Mouse (Mus musculus): ENCODE measurements at regions not wholly inside any gene's neighbourhood (a gene's known extent, or its start where the extent isn't known, plus 50 kb on each side); places are given as distances from the start of the nearest gene placed in this dataset.

DNA sequence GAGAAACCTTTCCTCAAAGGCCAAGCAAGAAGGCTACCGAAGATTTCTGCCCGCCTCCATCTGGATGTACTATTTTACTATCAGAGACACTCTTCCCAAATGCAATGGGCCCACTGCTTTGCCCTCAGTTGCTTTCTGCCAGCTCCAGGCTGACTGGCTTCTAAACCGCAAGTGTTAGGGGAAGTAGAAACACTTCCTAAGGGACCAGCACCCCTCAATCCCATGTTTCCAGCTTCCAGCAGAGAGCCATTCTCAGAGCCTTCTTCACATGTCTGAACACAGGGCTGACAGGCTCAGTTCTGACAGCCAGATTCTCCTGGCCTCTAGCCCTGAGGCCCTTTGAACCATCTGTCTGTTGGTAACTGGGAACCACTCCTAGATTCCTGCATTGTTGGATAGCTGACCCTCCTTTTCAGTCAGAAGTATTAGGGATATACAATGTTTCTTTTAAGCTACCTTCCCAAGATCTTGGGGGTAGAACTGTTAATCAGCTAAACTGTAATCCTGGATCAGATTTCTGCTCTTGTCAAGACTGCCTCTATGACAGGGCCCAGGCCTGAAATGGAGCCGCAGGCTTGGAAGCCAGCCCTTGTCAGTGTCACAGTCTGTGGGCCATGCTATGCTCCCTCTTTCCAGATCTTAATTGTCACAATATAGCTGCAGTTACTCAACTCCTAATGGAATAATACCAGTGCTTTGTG, 355.8 kb downstream of the 1700129C05Rik start:
- H3K79me3 ChIP-seq (ENCODE audit: low read depth): no peaks in the 10 kb centered on the region
- H3ac ChIP-seq (ENCODE audit: control insufficient read depth, insufficient read length, low read depth): no peak overlapping the region

DNA sequence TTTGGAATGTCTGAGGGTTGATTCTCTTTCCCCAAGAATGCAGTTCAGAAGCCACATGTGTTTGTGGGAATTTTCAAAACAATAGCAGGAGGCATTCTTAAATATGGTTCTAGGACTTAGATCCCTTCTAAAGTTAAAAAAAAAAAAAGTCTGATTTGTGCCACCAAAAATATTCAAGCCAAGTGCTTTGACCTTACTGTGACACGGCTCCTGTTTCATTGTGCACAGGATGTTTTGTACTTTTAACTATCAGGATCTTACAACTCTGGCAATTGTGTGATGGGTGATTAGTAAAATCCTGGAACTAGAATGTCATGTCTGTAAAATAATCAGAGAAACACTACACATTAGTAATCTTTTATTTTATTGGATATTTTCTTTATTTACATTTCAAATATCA, 359.5 kb downstream of the 1700129C05Rik start:
- Histone ChIP-seq H3K79me3 (ENCODE audit: low read depth) (no peaks in the 10 kb centered on the region), H3K79me2 (ENCODE audit: control insufficient read depth, insufficient read depth) (no peaks in the 10 kb centered on the region), H3K4me3 (ENCODE audit: insufficient read depth, poor library complexity, severe bottlenecking) (no peak overlapping the region), H3K36me3 (ENCODE audit: control insufficient read depth, insufficient read depth) (no peaks in the 10 kb centered on the region), H3ac (ENCODE audit: control insufficient read depth, insufficient read length, low read depth) (no peak overlapping the region), H3K27me3 (ENCODE audit: control insufficient read depth, insufficient read depth, insufficient read length) (no peaks in the 10 kb centered on the region)
- TF ChIP-seq MYOD1 (IDR thresholded peaks at IDR 0.05; ENCODE audit: control insufficient read depth, insufficient read length, low read depth): no peak
- TF ChIP-seq CEBPB (IDR thresholded peaks at IDR 0.05; ENCODE audit: low read depth): no peak
- TF ChIP-seq MAX (IDR thresholded peaks at IDR 0.05): no peak
- TF ChIP-seq CTCF (IDR thresholded peaks at IDR 0.05; ENCODE audit: control insufficient read depth, insufficient read depth, insufficient read length): no peak
- TF ChIP-seq FOSL1 (IDR thresholded peaks at IDR 0.05; ENCODE audit: insufficient read depth, low read length, poor library complexity, severe bottlenecking): no peak
- no peak for TF ChIP-seq USF1 (IDR thresholded peaks at IDR 0.05; ENCODE audit: low read depth)
- no peak for TF ChIP-seq MYOG (IDR thresholded peaks at IDR 0.05; ENCODE audit: control insufficient read depth, extremely low read depth, insufficient read length)

More for the DNA sequence above, 355.8 kb downstream of the 1700129C05Rik start:
- no peaks in the 10 kb centered on the region for H3K27me3 ChIP-seq (ENCODE audit: control insufficient read depth, insufficient read depth, insufficient read length)
- no peaks in the 10 kb centered on the region for H3K36me3 ChIP-seq (ENCODE audit: control insufficient read depth, insufficient read depth)
- H3K4me3 ChIP-seq (ENCODE audit: insufficient read depth, poor library complexity, severe bottlenecking): no peak overlapping the region
- H3K79me2 ChIP-seq (ENCODE audit: control insufficient read depth, insufficient read depth): no peaks in the 10 kb centered on the region
- TF ChIP-seq CTCF (IDR thresholded peaks at IDR 0.05; ENCODE audit: control insufficient read depth, insufficient read depth, insufficient read length) (no peak), MYOG (IDR thresholded peaks at IDR 0.05; ENCODE audit: control insufficient read depth, extremely low read depth, insufficient read length) (no peak), MYOD1 (IDR thresholded peaks at IDR 0.05; ENCODE audit: control insufficient read depth, insufficient read length, low read depth) (no peak), FOSL1 (IDR thresholded peaks at IDR 0.05; ENCODE audit: insufficient read depth, low read length, poor library complexity, severe bottlenecking) (no peak), CEBPB (IDR thresholded peaks at IDR 0.05; ENCODE audit: low read depth) (no peak), MAX (IDR thresholded peaks at IDR 0.05) (no peak), USF1 (IDR thresholded peaks at IDR 0.05; ENCODE audit: low read depth) (no peak)

DNA sequence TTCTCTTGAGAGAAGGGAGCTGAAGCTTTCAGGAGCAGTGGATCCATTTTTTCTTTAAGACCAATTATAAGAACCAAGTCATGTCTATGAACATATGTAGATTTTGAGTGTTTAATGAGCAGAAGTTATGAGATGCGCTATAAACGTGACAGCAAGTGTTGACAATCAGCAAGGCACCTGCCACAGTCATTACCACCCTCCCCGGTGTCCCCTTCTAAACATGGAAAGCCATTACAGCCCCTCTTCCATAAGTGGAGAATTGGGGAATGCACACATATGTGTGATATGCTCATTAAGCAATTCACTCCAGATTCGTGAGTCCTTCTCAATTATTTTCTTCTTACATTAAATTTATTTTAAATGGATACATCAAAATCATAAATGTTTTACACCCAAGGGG, 362.4 kb downstream of the 1700129C05Rik start:
- Histone ChIP-seq H3ac (ENCODE audit: control insufficient read depth, insufficient read length, low read depth) (no peak overlapping the region), H3K27me3 (ENCODE audit: control insufficient read depth, insufficient read depth, insufficient read length) (no peaks in the 10 kb centered on the region), H3K4me3 (ENCODE audit: insufficient read depth, poor library complexity, severe bottlenecking) (no peak overlapping the region), H3K36me3 (ENCODE audit: control insufficient read depth, insufficient read depth) (no peaks in the 10 kb centered on the region), H3K79me3 (ENCODE audit: low read depth) (no peaks in the 10 kb centered on the region), H3K79me2 (ENCODE audit: control insufficient read depth, insufficient read depth) (no peaks in the 10 kb centered on the region)
- TF ChIP-seq MYOG (IDR thresholded peaks at IDR 0.05; ENCODE audit: control insufficient read depth, extremely low read depth, insufficient read length): no peak
- no peak for TF ChIP-seq CEBPB (IDR thresholded peaks at IDR 0.05; ENCODE audit: low read depth)
- TF ChIP-seq USF1 (IDR thresholded peaks at IDR 0.05; ENCODE audit: low read depth): no peak
- no peak for TF ChIP-seq FOSL1 (IDR thresholded peaks at IDR 0.05; ENCODE audit: insufficient read depth, low read length, poor library complexity, severe bottlenecking)
- no peak for TF ChIP-seq MYOD1 (IDR thresholded peaks at IDR 0.05; ENCODE audit: control insufficient read depth, insufficient read length, low read depth)
- TF ChIP-seq CTCF (IDR thresholded peaks at IDR 0.05; ENCODE audit: control insufficient read depth, insufficient read depth, insufficient read length): no peak
- TF ChIP-seq MAX (IDR thresholded peaks at IDR 0.05): no peak

DNA sequence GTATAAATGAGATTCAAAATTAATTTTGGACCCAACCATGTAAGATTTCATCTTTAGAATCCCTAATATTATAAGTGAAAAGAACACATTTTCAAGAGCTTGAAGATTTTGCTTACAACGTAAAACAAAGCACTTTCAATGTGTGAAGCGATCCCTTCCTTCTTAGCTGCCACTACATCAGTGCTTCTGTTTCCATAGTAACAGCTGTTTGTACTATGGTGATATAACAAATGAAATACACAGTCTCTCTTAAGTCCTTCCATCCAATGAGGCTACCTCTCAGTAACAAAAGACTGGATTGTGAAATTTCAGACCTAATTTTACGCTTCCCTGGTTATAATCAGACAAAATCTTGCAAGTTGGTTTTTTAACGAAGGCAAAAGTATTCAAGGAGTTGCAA, 364.0 kb downstream of the 1700129C05Rik start:
- no peaks in the 10 kb centered on the region for H3K36me3 ChIP-seq (ENCODE audit: control insufficient read depth, insufficient read depth)
- no peaks in the 10 kb centered on the region for H3K79me3 ChIP-seq (ENCODE audit: low read depth)
- no peak overlapping the region for H3K4me3 ChIP-seq (ENCODE audit: insufficient read depth, poor library complexity, severe bottlenecking)
- no peaks in the 10 kb centered on the region for H3K79me2 ChIP-seq (ENCODE audit: control insufficient read depth, insufficient read depth)
- no peak overlapping the region for H3ac ChIP-seq (ENCODE audit: control insufficient read depth, insufficient read length, low read depth)
- TF ChIP-seq CTCF (IDR thresholded peaks at IDR 0.05; ENCODE audit: control insufficient read depth, insufficient read depth, insufficient read length): no peak
- no peaks in the 10 kb centered on the region for H3K27me3 ChIP-seq (ENCODE audit: control insufficient read depth, insufficient read depth, insufficient read length)

GRCm38 (mm10) chr14:58761291-58761690, 381.4 kb downstream of the 1700129C05Rik start:
- TF ChIP-seq MYOD1 (IDR thresholded peaks at IDR 0.05; ENCODE audit: control insufficient read depth, insufficient read length, low read depth) (no peak), USF1 (IDR thresholded peaks at IDR 0.05; ENCODE audit: low read depth) (no peak), FOSL1 (IDR thresholded peaks at IDR 0.05; ENCODE audit: insufficient read depth, low read length, poor library complexity, severe bottlenecking) (no peak), CEBPB (IDR thresholded peaks at IDR 0.05; ENCODE audit: low read depth) (no peak), MYOG (IDR thresholded peaks at IDR 0.05; ENCODE audit: control insufficient read depth, extremely low read depth, insufficient read length) (no peak), CTCF (IDR thresholded peaks at IDR 0.05; ENCODE audit: control insufficient read depth, insufficient read depth, insufficient read length) (no peak), MAX (IDR thresholded peaks at IDR 0.05) (no peak)

DNA sequence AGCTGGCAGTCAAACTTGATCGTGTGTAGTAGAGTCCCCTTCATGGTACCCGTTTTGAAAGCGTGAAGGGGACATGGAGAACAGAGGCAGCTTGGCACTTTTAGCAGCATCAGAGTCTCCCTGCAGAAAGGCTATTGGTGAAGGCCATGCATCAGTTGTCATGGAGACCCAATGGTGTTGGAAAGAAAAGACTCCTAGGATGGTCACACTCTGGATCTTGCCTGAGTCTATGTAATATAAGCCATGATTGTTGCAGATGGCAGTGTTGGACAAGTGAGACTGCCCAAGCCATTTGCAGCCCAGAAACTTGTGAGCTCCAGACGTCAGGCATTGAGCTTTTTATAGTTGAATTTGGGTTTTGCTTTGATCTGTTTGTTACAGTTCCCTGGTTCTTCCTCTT, 382.9 kb downstream of the 1700129C05Rik start:
- Histone ChIP-seq H3K79me2 (ENCODE audit: control insufficient read depth, insufficient read depth) (no peaks in the 10 kb centered on the region), H3K36me3 (ENCODE audit: control insufficient read depth, insufficient read depth) (no peaks in the 10 kb centered on the region), H3K27me3 (ENCODE audit: control insufficient read depth, insufficient read depth, insufficient read length) (no peaks in the 10 kb centered on the region), H3K4me3 (ENCODE audit: insufficient read depth, poor library complexity, severe bottlenecking) (no peak overlapping the region), H3ac (ENCODE audit: control insufficient read depth, insufficient read length, low read depth) (no peak overlapping the region), H3K79me3 (ENCODE audit: low read depth) (no peaks in the 10 kb centered on the region)
- TF ChIP-seq MYOG (IDR thresholded peaks at IDR 0.05; ENCODE audit: control insufficient read depth, extremely low read depth, insufficient read length) (no peak), CTCF (IDR thresholded peaks at IDR 0.05; ENCODE audit: control insufficient read depth, insufficient read depth, insufficient read length) (no peak), USF1 (IDR thresholded peaks at IDR 0.05; ENCODE audit: low read depth) (no peak), MYOD1 (IDR thresholded peaks at IDR 0.05; ENCODE audit: control insufficient read depth, insufficient read length, low read depth) (no peak), CEBPB (IDR thresholded peaks at IDR 0.05; ENCODE audit: low read depth) (no peak), FOSL1 (IDR thresholded peaks at IDR 0.05; ENCODE audit: insufficient read depth, low read length, poor library complexity, severe bottlenecking) (no peak), MAX (IDR thresholded peaks at IDR 0.05) (no peak)

More at GRCm38 (mm10) chr14:58761291-58761690, 381.4 kb downstream of the 1700129C05Rik start:
- H3K79me3 ChIP-seq (ENCODE audit: low read depth): no peaks in the 10 kb centered on the region
- H3ac ChIP-seq (ENCODE audit: control insufficient read depth, insufficient read length, low read depth): no peak overlapping the region
- no peaks in the 10 kb centered on the region for H3K27me3 ChIP-seq (ENCODE audit: control insufficient read depth, insufficient read depth, insufficient read length)
- no peak overlapping the region for H3K4me3 ChIP-seq (ENCODE audit: insufficient read depth, poor library complexity, severe bottlenecking)
- H3K36me3 ChIP-seq (ENCODE audit: control insufficient read depth, insufficient read depth): no peaks in the 10 kb centered on the region
- no peaks in the 10 kb centered on the region for H3K79me2 ChIP-seq (ENCODE audit: control insufficient read depth, insufficient read depth)

Data from C2C12 (cell line).